9 mouse cellular contexts compared by ENCODE assay signal in the genomic region with DNA sequence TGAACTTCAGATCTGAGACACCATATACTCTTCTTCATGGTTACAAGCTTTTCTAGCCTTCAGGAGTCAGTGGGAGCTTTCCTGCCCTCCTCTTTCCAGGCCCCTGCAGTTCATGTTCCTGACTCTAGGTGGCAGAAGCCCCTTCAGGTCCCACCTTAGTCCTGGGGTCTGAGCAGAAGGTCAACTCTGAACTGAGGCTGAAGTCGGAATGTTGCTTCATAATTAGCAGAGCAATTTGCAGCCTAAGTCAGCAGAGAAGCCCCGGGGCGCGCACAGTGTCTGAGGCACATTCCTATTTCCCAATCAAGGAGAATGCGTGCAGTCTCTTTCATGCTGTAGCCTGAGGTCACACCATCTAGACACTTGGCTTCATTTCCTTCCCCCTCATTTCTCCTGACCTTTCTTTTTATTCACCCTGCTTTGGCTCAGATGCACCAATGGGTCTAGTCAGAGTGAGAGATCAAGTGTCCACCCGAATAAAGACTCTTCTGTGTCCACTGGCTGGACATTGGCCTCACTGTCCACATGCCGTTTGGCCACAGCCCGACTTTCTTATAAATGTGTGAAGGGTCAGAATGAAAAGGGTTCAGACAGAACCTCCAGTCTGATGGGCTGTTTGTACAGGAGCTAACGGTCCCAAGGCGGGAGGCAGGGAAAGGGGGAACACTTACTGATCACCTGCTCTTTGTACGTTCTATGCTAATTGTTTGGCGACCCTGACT. TPM values are rescaled to one million over a fixed set of nuclear protein-coding genes. Genes with fewer than 3 reads are reported as not detected.
A peak's percentile ranks its signal among the peaks of the same experiment; 100 is the strongest.
DNase-seq lines count a peak whose midpoint lies in the region; ATAC-seq lines count a peak whose summit lies in the region.
"Had no signal": no experiment of that assay in that cellular context is flagged by ENCODE, and none has a peak within 500 bp of the region (broad histone marks: within the 10 kb centered on the region; RNA-seq: fewer than 3 reads in every experiment).

No protein-coding gene starts in this region.

- 77% methylated on average over 12 of the region's 12 CpGs for WGBS in heart, embryonic 10.5 days

- 0 out of 2 replicates have a peak, but pooled peaks cover 5% of the 10 kb centered on the region for H3K27me3 ChIP-seq in heart, embryonic 10.5 days (ENCODE audit: insufficient read depth, poor library complexity, severe bottlenecking)

- H3K4me3 ChIP-seq in heart, embryonic 10.5 days, result no peak overlapping the region
- H3K4me3 ChIP-seq: myocyte had no signal

- H3K4me1 ChIP-seq in heart, embryonic 10.5 days, result no peaks in the 10 kb centered on the region

- ATAC-seq in common myeloid progenitor, adult 5-6 weeks (replicated peaks; ENCODE audit: low read depth, poor library complexity, severe bottlenecking), result peak; percentile 72
- no peak for ATAC-seq in erythroblast, adult 5-6 weeks (replicated peaks; ENCODE audit: low FRiP score, poor library complexity, severe bottlenecking)

- peak; percentile 84 for DNase-seq in heart, adult 11 months
- DNase-seq in heart, embryonic 10.5 days (ENCODE audit: low spot score), result no peak
- DNase-seq in right cerebral cortex, postnatal 4 days, result peak; percentile 18
- no peak for DNase-seq in right cerebral cortex, postnatal 10 days (ENCODE audit: low spot score in 2 of 2)
- DNase-seq in kidney, postnatal 25 days, result peak; percentile 52 to 67
- DNase-seq in ovary, postnatal 36 days (ENCODE audit: low spot score), result peak; percentile 29

- no peak overlapping the region for H3K27ac ChIP-seq in heart, embryonic 10.5 days

- H3K36me3 ChIP-seq in heart, embryonic 10.5 days, result no peaks in the 10 kb centered on the region

- no peaks in the 10 kb centered on the region for H3K9me3 ChIP-seq in heart, embryonic 10.5 days

RNA-seq across cellular contexts. Expression of a gene that starts 58.4 kb away (rescaled TPM):
- polyA plus RNA-seq in heart, embryonic 10.5 days (2016; fragmentation: Nextera tagmentation; extraction: Ambion mirVana), result 0.04 and 0.14 TPM in 2 replicates
- total RNA-seq in common myeloid progenitor, adult 5-6 weeks (2017), result 0.05 TPM in 2 replicates
- 0.42 TPM in 1 of 2 replicates, not detected in the other for total RNA-seq in erythroblast, adult 5-6 weeks (2015; ENCODE audit: low replicate concordance)
- total RNA-seq in erythroblast, adult 5-6 weeks (2017; ENCODE audit: low replicate concordance), result 0.09 and 0.56 TPM in 2 replicates

Comparison
In these comparisons a context has a peak if more than half of its experiments do, and no peak if none do; other contexts are left out.
1. DNase-seq: peak in heart, adult 11 months (single experiment), right cerebral cortex, postnatal 4 days (single experiment), kidney, postnatal 25 days (2 of 2) and ovary, postnatal 36 days (single experiment); none in heart, embryonic 10.5 days (single experiment) and right cerebral cortex, postnatal 10 days (0 of 2).